Mouse (Mus musculus) left cerebral cortex, adult 9 months (tissue): ENCODE measurements around the gene Lao1.

Experiments used
- DNase-seq, 2 experiments: peaks; one replicate each; pipeline ENCODE4 v3.0.0; 2022; ENCODE audit warnings: low spot score in 2 of 2

Lao1 gene

GRCm38 (mm10) chr4:119014997-119015396 is 53.6 kb downstream of the Lao1 start:
- DNase-seq: no peak

DNA sequence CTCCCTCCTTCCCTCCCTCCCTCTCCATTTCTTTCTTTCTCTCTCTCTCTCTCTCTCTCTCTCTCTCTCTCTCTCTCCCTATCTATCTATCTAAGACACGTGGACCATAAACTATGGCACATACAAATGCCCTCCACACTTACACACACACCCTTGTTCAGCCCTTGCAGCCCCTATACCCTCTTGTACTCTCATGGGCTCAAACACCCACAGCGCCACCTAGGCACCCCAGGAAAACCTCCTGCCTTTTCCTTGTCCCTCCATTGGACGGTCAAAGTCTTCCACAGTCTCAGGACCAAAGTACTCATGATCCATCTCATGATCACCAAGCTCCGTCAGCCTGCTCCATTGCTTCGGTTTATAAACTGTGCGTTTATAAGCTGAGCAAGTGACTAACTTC is 54.2 kb downstream of the Lao1 start:
- DNase-seq: no peak

DNA sequence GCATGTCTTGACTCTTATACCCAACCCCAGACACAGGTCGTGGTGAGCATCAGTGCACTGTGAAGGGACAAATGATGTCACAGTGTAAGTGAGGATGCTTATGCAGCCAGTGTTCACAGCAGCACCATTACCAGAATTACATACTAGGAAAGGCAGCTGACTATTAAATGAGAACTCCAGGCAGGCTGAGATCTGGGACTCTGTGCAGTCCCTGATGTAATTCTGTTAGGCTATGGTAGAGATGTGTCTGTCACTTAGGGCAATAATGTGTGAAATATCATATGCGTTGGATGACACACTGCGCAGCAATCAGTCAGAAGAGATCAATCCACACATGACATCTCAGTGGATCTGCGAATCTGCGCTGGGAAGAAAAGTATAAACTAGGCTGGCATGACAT is 55.7 kb downstream of the Lao1 start:
- DNase-seq: no peak
